Mouse (Mus musculus): ENCODE results near the gene Cul9. TPM values are rescaled to one million over a fixed set of nuclear protein-coding genes. Genes with fewer than 3 reads are reported as not detected.

The Cul9 gene
- polyA plus RNA-seq, 1 experiment, result 20.5 TPM

DNA sequence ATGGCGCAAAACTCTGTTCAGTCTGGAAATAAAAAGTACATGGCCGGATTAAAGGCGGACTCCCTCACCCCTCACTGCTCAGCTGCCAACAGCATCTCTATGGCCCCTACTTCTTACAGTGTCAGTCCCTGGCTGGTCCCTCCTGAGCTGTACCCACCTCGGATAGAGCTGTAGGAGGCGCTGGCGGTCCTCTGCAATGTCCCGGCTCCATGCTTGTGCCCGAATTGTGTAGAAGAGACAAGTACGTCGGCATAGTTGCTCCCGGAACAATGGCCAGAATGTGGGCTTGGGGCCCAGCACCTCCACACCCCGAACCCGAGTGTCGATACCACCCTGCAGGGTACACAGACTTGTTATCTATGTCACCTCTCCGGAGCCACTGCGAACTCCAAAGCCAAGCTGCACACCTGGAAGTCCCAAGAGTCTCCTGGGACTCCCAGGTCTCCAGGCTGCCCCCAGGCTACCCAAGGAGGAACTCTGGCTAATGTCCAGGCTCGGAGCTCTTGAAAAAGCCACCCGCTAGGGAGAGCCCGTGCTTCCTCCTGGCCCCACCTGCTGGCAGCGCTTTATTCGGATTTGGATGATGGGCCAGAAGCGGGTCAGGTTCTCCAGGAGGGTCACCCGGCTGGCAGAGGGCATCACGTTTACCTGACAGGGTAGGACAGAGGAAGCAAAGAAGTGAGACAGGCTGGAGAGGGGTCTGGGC, 24.1 kb downstream of the Cul9 start:
- Histone ChIP-seq H3K4me3 (ENCODE audit: control insufficient read depth, low read depth, low read length) (no peak overlapping the region), H3K36me3 (ENCODE audit: control insufficient read depth, insufficient read depth, low read length) (peaks cover 3% of the 10 kb centered on the region; the same call in 1 of the 2 replicates)
- TF ChIP-seq POLR2A (IDR thresholded peaks at IDR 0.05; ENCODE audit: control insufficient read depth, low read depth, low read length) (no peak), CTCF (IDR thresholded peaks at IDR 0.05; ENCODE audit: control insufficient read depth, insufficient read depth, insufficient replicate concordance, low read depth, low read length) (no peak)

DNA sequence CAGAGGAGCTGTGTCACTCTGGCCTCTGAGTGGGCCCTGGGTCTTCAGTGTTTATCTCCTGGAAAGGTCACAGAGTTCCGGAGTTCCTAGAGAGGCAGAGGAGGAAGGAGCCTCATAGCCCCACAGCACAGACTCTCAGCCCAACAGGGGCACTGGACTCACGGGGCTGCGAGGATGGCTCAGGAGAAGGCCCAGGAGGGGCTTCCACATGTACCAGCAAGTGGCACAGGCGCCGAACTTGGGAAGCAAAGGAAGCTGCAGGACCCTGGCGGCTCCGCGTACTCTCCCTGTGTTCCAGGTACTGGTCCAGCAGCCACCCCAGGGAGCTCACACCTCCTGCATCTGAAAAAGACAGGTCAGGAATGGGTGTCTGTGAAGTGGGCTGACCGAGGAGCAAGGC, 25.0 kb downstream of the Cul9 start:
- Histone ChIP-seq H3K4me1 (ENCODE audit: control insufficient read depth, insufficient read depth, low read length) (no peaks in the 10 kb centered on the region), H3K27ac (ENCODE audit: control insufficient read depth, insufficient read depth, low read depth, low read length) (no peak overlapping the region), H3K4me3 (ENCODE audit: control insufficient read depth, low read depth, low read length) (no peak overlapping the region), H3K27me3 (ENCODE audit: control insufficient read depth, insufficient read depth, low read length) (no peaks in the 10 kb centered on the region), H3K36me3 (ENCODE audit: control insufficient read depth, insufficient read depth, low read length) (peaks cover 3% of the 10 kb centered on the region; the same call in 1 of the 2 replicates)
- TF ChIP-seq POLR2A (IDR thresholded peaks at IDR 0.05; ENCODE audit: control insufficient read depth, low read depth, low read length) (no peak), CTCF (IDR thresholded peaks at IDR 0.05; ENCODE audit: control insufficient read depth, insufficient read depth, insufficient replicate concordance, low read depth, low read length) (no peak)

More for the DNA sequence above, 24.1 kb downstream of the Cul9 start:
- no peaks in the 10 kb centered on the region for H3K27me3 ChIP-seq (ENCODE audit: control insufficient read depth, insufficient read depth, low read length)
- no peak overlapping the region for H3K27ac ChIP-seq (ENCODE audit: control insufficient read depth, insufficient read depth, low read depth, low read length)
- no peaks in the 10 kb centered on the region for H3K4me1 ChIP-seq (ENCODE audit: control insufficient read depth, insufficient read depth, low read length)

DNA sequence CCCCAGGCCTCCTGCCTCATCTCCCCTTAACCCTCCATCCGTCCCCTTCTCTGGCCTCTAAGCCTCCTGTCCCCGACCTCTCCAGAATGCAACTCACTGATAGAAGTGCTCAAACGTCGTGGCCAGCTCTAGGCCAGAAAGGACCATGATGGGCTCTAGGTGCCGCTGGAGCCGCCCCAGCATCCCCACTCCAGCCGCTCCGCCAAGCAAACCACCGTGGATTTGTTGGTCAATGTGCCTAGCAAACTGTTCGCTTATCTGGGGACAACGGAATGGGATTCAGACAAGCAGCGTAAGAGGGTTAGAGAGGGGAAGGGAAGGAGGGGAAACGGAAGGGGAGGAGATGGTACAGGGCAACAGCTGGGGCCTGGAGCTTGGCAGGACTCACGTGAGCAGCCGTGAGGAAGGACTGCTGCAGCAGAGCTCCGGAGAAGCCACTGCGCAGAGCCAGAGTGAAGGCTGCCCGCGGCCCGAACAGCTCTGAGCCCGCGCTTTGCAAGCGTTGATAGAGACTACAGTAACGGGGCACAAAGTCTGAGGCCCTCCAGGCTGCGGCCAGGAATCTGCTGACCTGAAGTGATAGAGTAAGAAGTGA, 25.7 kb downstream of the Cul9 start:
- Histone ChIP-seq H3K4me3 (ENCODE audit: control insufficient read depth, low read depth, low read length) (no peak overlapping the region), H3K36me3 (ENCODE audit: control insufficient read depth, insufficient read depth, low read length) (peaks cover 3% of the 10 kb centered on the region; the same call in 1 of the 2 replicates), H3K27ac (ENCODE audit: control insufficient read depth, insufficient read depth, low read depth, low read length) (no peak overlapping the region), H3K4me1 (ENCODE audit: control insufficient read depth, insufficient read depth, low read length) (no peaks in the 10 kb centered on the region), H3K27me3 (ENCODE audit: control insufficient read depth, insufficient read depth, low read length) (no peaks in the 10 kb centered on the region)
- TF ChIP-seq POLR2A (IDR thresholded peaks at IDR 0.05; ENCODE audit: control insufficient read depth, low read depth, low read length), result no peak
- no peak for TF ChIP-seq CTCF (IDR thresholded peaks at IDR 0.05; ENCODE audit: control insufficient read depth, insufficient read depth, insufficient replicate concordance, low read depth, low read length)

- no peak overlapping the region for H3K27ac ChIP-seq (ENCODE audit: control insufficient read depth, insufficient read depth, low read depth, low read length)
- peaks cover 3% of the 10 kb centered on the region; the same call in 1 of the 2 replicates for H3K36me3 ChIP-seq (ENCODE audit: control insufficient read depth, insufficient read depth, low read length)
- no peak overlapping the region for H3K4me3 ChIP-seq (ENCODE audit: control insufficient read depth, low read depth, low read length)
- no peaks in the 10 kb centered on the region for H3K4me1 ChIP-seq (ENCODE audit: control insufficient read depth, insufficient read depth, low read length)
- no peaks in the 10 kb centered on the region for H3K27me3 ChIP-seq (ENCODE audit: control insufficient read depth, insufficient read depth, low read length)
- no peak for TF ChIP-seq POLR2A (IDR thresholded peaks at IDR 0.05; ENCODE audit: control insufficient read depth, low read depth, low read length)
- TF ChIP-seq CTCF (IDR thresholded peaks at IDR 0.05; ENCODE audit: control insufficient read depth, insufficient read depth, insufficient replicate concordance, low read depth, low read length), result no peak
These were observed 26.2 kb downstream of the Cul9 start for GRCm38 (mm10) chr17:46519971-46520370.

GRCm38 (mm10) chr17:46513329-46513728, 32.9 kb downstream of the Cul9 start:
- H3K27ac ChIP-seq (ENCODE audit: control insufficient read depth, insufficient read depth, low read depth, low read length), result no peak overlapping the region
- H3K4me1 ChIP-seq (ENCODE audit: control insufficient read depth, insufficient read depth, low read length), result no peaks in the 10 kb centered on the region
- no peaks in the 10 kb centered on the region; the same call in 1 of the 2 replicates for H3K36me3 ChIP-seq (ENCODE audit: control insufficient read depth, insufficient read depth, low read length)
- no peak overlapping the region for H3K4me3 ChIP-seq (ENCODE audit: control insufficient read depth, low read depth, low read length)
- no peaks in the 10 kb centered on the region for H3K27me3 ChIP-seq (ENCODE audit: control insufficient read depth, insufficient read depth, low read length)
- TF ChIP-seq CTCF (IDR thresholded peaks at IDR 0.05; ENCODE audit: control insufficient read depth, insufficient read depth, insufficient replicate concordance, low read depth, low read length) (no peak), POLR2A (IDR thresholded peaks at IDR 0.05; ENCODE audit: control insufficient read depth, low read depth, low read length) (no peak)

- Histone ChIP-seq H3K27me3 (ENCODE audit: control insufficient read depth, insufficient read depth, low read length) (no peaks in the 10 kb centered on the region), H3K27ac (ENCODE audit: control insufficient read depth, insufficient read depth, low read depth, low read length) (no peak overlapping the region), H3K36me3 (ENCODE audit: control insufficient read depth, insufficient read depth, low read length) (no peaks in the 10 kb centered on the region), H3K4me1 (ENCODE audit: control insufficient read depth, insufficient read depth, low read length) (no peaks in the 10 kb centered on the region), H3K4me3 (ENCODE audit: control insufficient read depth, low read depth, low read length) (no peak overlapping the region)
- TF ChIP-seq POLR2A (IDR thresholded peaks at IDR 0.05; ENCODE audit: control insufficient read depth, low read depth, low read length) (no peak), CTCF (IDR thresholded peaks at IDR 0.05; ENCODE audit: control insufficient read depth, insufficient read depth, insufficient replicate concordance, low read depth, low read length) (0 out of 2 replicates have a peak, but pooled peaks have one; percentile 8)
These were observed 35.0 kb downstream of the Cul9 start for GRCm38 (mm10) chr17:46511059-46511710.

GRCm38 (mm10) chr17:46505617-46506016, 40.6 kb downstream of the Cul9 start:
- TF ChIP-seq CTCF (IDR thresholded peaks at IDR 0.05; ENCODE audit: control insufficient read depth, insufficient read depth, insufficient replicate concordance, low read depth, low read length) (no peak), POLR2A (IDR thresholded peaks at IDR 0.05; ENCODE audit: control insufficient read depth, low read depth, low read length) (no peak)

More at GRCm38 (mm10) chr17:46505617-46506016, 40.6 kb downstream of the Cul9 start:
- no peak overlapping the region for H3K4me3 ChIP-seq (ENCODE audit: control insufficient read depth, low read depth, low read length)
- H3K27me3 ChIP-seq (ENCODE audit: control insufficient read depth, insufficient read depth, low read length), result no peaks in the 10 kb centered on the region
- H3K27ac ChIP-seq (ENCODE audit: control insufficient read depth, insufficient read depth, low read depth, low read length), result no peak overlapping the region
- H3K36me3 ChIP-seq (ENCODE audit: control insufficient read depth, insufficient read depth, low read length), result no peaks in the 10 kb centered on the region
- H3K4me1 ChIP-seq (ENCODE audit: control insufficient read depth, insufficient read depth, low read length), result no peaks in the 10 kb centered on the region

Data from testis, adult 2 months (tissue).